Mouse (Mus musculus) stomach, postnatal 0 days (tissue): ENCODE results near the gene Aldh1a1. TPM values are rescaled to one million over a fixed set of nuclear protein-coding genes. Genes with fewer than 3 reads are reported as not detected.

Source experiments
- ATAC-seq: fragments of 200-750 bp; cut with Nextera tagmentation; 2 replicates; pipeline ENCODE4 v1.8.0; 2017; ENCODE audit not compliant: low FRiP score, low TSS enrichment
- DNase-seq: peaks from one replicate; pipeline ENCODE4 v3.0.0-alpha.2; 2016; ENCODE audit warnings: low spot score
- H3K27ac ChIP-seq: fragments of 300-500 bp; sonication (generic); replicated peaks from 2 replicates; pipeline ENCODE4 v1.5.1; 2014; ENCODE audit warnings: mild to moderate bottlenecking, control low read depth
- H3K27me3 ChIP-seq: fragments of 300-500 bp; sonication (generic); 2 replicates; pipeline ENCODE4 v1.6.1; 2014; ENCODE audit warnings: low read length; ENCODE audit not compliant: control insufficient read depth, insufficient read depth
- H3K36me3 ChIP-seq: fragments of 300-500 bp; sonication (generic); 2 replicates; pipeline ENCODE4 v1.6.1; 2014; ENCODE audit warnings: low read length, mixed read lengths; ENCODE audit not compliant: control insufficient read depth, insufficient read depth
- H3K4me1 ChIP-seq: fragments of 300-500 bp; sonication (generic); replicated peaks from 2 replicates; pipeline ENCODE4 v1.6.1; 2014; ENCODE audit warnings: antibody characterized with exemption; ENCODE audit not compliant: control insufficient read depth, insufficient read depth
- H3K4me2 ChIP-seq: fragments of 300-500 bp; sonication (generic); replicated peaks from 2 replicates; pipeline ENCODE4 v1.6.1; 2014; ENCODE audit warnings: low read depth, mild to moderate bottlenecking, control low read depth, moderate library complexity
- H3K4me3 ChIP-seq: fragments of 300-500 bp; sonication (generic); 2 replicates; pipeline ENCODE4 v1.5.1; 2014; ENCODE audit warnings: low read depth, low read length, control low read depth
- H3K9ac ChIP-seq: fragments of 300-500 bp; sonication (generic); 2 replicates; pipeline ENCODE4 v1.6.1; 2014; ENCODE audit warnings: mild to moderate bottlenecking, low read length, control low read depth, mixed read lengths
- H3K9me3 ChIP-seq: fragments of 300-500 bp; sonication (generic); 2 replicates; pipeline ENCODE4 v1.6.1; 2016; ENCODE audit warnings: low read length; ENCODE audit not compliant: control insufficient read depth
- CTCF ChIP-seq: IDR thresholded peaks from 2 replicates; pipeline ENCODE4 v1.5.1; 2016; ENCODE audit warnings: antibody characterized with exemption, low read depth, mild to moderate bottlenecking, moderate library complexity
- EP300 ChIP-seq: optimal IDR thresholded peaks from 2 replicates; pipeline ENCODE3; 2016; ENCODE audit warnings: antibody characterized with exemption
- WGBS: fragments of 180-500 bp; shearing (Covaris S2); extraction: QIAGEN DNeasy Blood & Tissue Kit; methylation state at CpG from one replicate; pipeline ENCODE4 v1.1.7; 2014; 5-methylcytosine and 5-hydroxymethylcytosine counted together
- polyA plus RNA-seq: library from polyadenylated mRNA; unstranded; fragments of >200 nt; fragmentation: Nextera tagmentation; extraction: Ambion mirVana; gene quantifications from 2 replicates; pipeline ENCODE4 v1.2.1, GENCODE M21; 2015

Aldh1a1 gene
- polyA plus RNA-seq, 1 experiment from 2014 or later, result 75.7 TPM

GRCm38 (mm10) chr19:20557211-20557610 lies 64.7 kb downstream of the Aldh1a1 start:
- TF ChIP-seq EP300 (no peak), CTCF (no peak)
- Histone ChIP-seq H3K27me3 (no peaks in the 10 kb centered on the region), H3K36me3 (no peaks in the 10 kb centered on the region), H3K9ac (no peak overlapping the region), H3K4me1 (no peaks in the 10 kb centered on the region), H3K27ac (0 out of 2 replicates have a peak overlapping the region, but pooled peaks have one; percentile 1), H3K4me3 (no peak overlapping the region), H3K9me3 (no peaks in the 10 kb centered on the region), H3K4me2 (no peak overlapping the region)
- 56% methylated on average over 4 of the region's 4 CpGs for WGBS
- DNase-seq, result no peak
- ATAC-seq, result no peak

GRCm38 (mm10) chr19:20558069-20558468 lies 65.6 kb downstream of the Aldh1a1 start:
- Histone ChIP-seq H3K4me1 (no peaks in the 10 kb centered on the region), H3K27me3 (no peaks in the 10 kb centered on the region), H3K4me2 (no peak overlapping the region), H3K9ac (no peak overlapping the region), H3K36me3 (no peaks in the 10 kb centered on the region), H3K9me3 (no peaks in the 10 kb centered on the region), H3K27ac (no peak overlapping the region), H3K4me3 (no peak overlapping the region)
- no peak for TF ChIP-seq EP300
- no peak for TF ChIP-seq CTCF
- no peak for ATAC-seq
- 83% methylated on average over 3 of the region's 3 CpGs for WGBS
- no peak for DNase-seq

- ATAC-seq (peak; percentile 73), DNase-seq (no peak)
- TF ChIP-seq CTCF, result no peak
- TF ChIP-seq EP300, result peak; percentile 21
- Histone ChIP-seq H3K9ac (no peak overlapping the region), H3K27ac (peak overlapping the region; percentile 58), H3K36me3 (no peaks in the 10 kb centered on the region), H3K4me2 (no peak overlapping the region), H3K4me3 (no peak overlapping the region), H3K4me1 (no peaks in the 10 kb centered on the region), H3K9me3 (no peaks in the 10 kb centered on the region), H3K27me3 (no peaks in the 10 kb centered on the region)
Observed at GRCm38 (mm10) chr19:20558544-20558943, 66.0 kb downstream of the Aldh1a1 start.

- Histone ChIP-seq H3K27ac (peak overlapping the region; percentile 37), H3K36me3 (no peaks in the 10 kb centered on the region), H3K9ac (no peak overlapping the region), H3K4me1 (no peaks in the 10 kb centered on the region), H3K4me2 (no peak overlapping the region), H3K9me3 (no peaks in the 10 kb centered on the region), H3K4me3 (no peak overlapping the region), H3K27me3 (no peaks in the 10 kb centered on the region)
- DNase-seq, result peak; percentile 51
- peak; percentile 96 for ATAC-seq
- no peak for TF ChIP-seq CTCF
- no peak for TF ChIP-seq EP300
- WGBS, result 63% methylated on average over 3 of the region's 3 CpGs
Observed at GRCm38 (mm10) chr19:20558952-20559351, 66.4 kb downstream of the Aldh1a1 start.

GRCm38 (mm10) chr19:20559952-20560351 lies 67.4 kb downstream of the Aldh1a1 start:
- ATAC-seq, result no peak
- Histone ChIP-seq H3K9me3 (no peaks in the 10 kb centered on the region), H3K9ac (no peak overlapping the region), H3K4me3 (no peak overlapping the region), H3K4me2 (no peak overlapping the region), H3K27ac (no peak overlapping the region), H3K4me1 (no peaks in the 10 kb centered on the region), H3K36me3 (no peaks in the 10 kb centered on the region), H3K27me3 (no peaks in the 10 kb centered on the region)
- no peak for TF ChIP-seq EP300
- no peak for TF ChIP-seq CTCF
- WGBS, result 38% methylated on average over 2 of the region's 2 CpGs
- DNase-seq, result no peak

GRCm38 (mm10) chr19:20562396-20562795 lies 69.9 kb downstream of the Aldh1a1 start:
- Histone ChIP-seq H3K4me1 (no peaks in the 10 kb centered on the region), H3K36me3 (no peaks in the 10 kb centered on the region), H3K9me3 (no peaks in the 10 kb centered on the region), H3K27ac (no peak overlapping the region), H3K27me3 (no peaks in the 10 kb centered on the region), H3K9ac (no peak overlapping the region), H3K4me3 (no peak overlapping the region), H3K4me2 (no peak overlapping the region)
- no peak for ATAC-seq
- TF ChIP-seq CTCF, result no peak
- TF ChIP-seq EP300, result no peak
- no peak for DNase-seq
